Mouse (Mus musculus): Measurements from ENCODE around the gene Lpcat1. TPM values are rescaled to one million over a fixed set of nuclear protein-coding genes. Genes with fewer than 3 reads are reported as not detected.

Gene Lpcat1
- polyA plus RNA-seq, 1 experiment from 2014 or later = 48.5 TPM

GRCm38 (mm10) chr13:73512776-73513673, 46.0 kb downstream of the Lpcat1 start:
- Histone ChIP-seq H3K4me3 (no peak overlapping the region), H3K27ac (no peak overlapping the region), H3K36me3 (ENCODE audit: poor library complexity, severe bottlenecking) (peaks cover 86% of the 10 kb centered on the region), H3K27me3 (no peaks in the 10 kb centered on the region), H3K9ac (no peak overlapping the region), H3K4me1 (no peaks in the 10 kb centered on the region), H3K4me2 (no peak overlapping the region), H3K9me3 (replicated peaks) (no peaks in the 10 kb centered on the region)
- WGBS = 60% methylated on average over 13 of the region's 13 CpGs
- ATAC-seq = peak; percentile 57

DNA sequence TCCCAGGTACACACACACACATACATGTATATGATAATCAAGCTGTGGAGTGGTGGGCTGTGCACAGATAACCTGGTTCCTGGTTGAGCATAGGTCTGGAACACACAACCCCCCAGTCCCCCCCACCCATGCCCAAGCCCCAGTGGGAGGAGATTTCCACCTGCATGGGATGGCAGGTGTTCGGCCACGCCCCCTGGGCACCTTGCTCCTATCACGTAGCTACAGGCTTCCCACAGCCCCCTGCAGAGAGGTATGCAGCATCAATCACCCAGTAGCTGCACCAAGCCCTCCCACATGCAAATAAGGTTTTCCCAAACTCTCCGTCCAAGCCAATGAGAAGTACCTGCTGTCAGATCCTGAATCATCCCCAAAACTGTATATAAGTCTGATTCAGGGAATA, 49.9 kb downstream of the Lpcat1 start:
- no peak for ATAC-seq
- no peaks in the 10 kb centered on the region for H3K27me3 ChIP-seq
- no peaks in the 10 kb centered on the region for H3K4me1 ChIP-seq
- H3K9ac ChIP-seq = no peak overlapping the region
- no peak overlapping the region for H3K27ac ChIP-seq
- 76% methylated on average over 4 of the region's 4 CpGs for WGBS
- H3K4me2 ChIP-seq = no peak overlapping the region
- H3K9me3 ChIP-seq (replicated peaks) = no peaks in the 10 kb centered on the region
- no peak overlapping the region for H3K4me3 ChIP-seq
- H3K36me3 ChIP-seq (ENCODE audit: poor library complexity, severe bottlenecking) = peaks cover 53% of the 10 kb centered on the region

- peaks cover 49% of the 10 kb centered on the region for H3K27me3 ChIP-seq
- H3K36me3 ChIP-seq (ENCODE audit: poor library complexity, severe bottlenecking) = no peaks in the 10 kb centered on the region
- ATAC-seq = no peak
- 83% methylated on average over 3 of the region's 3 CpGs for WGBS
- H3K9ac ChIP-seq = no peak overlapping the region
- H3K9me3 ChIP-seq (replicated peaks) = no peaks in the 10 kb centered on the region
- no peak overlapping the region for H3K4me3 ChIP-seq
- H3K4me2 ChIP-seq = no peak overlapping the region
- peaks cover 11% of the 10 kb centered on the region for H3K4me1 ChIP-seq
- H3K27ac ChIP-seq = no peak overlapping the region
Observed at GRCm38 (mm10) chr13:73533716-73534115, 66.7 kb downstream of the Lpcat1 start.

DNA sequence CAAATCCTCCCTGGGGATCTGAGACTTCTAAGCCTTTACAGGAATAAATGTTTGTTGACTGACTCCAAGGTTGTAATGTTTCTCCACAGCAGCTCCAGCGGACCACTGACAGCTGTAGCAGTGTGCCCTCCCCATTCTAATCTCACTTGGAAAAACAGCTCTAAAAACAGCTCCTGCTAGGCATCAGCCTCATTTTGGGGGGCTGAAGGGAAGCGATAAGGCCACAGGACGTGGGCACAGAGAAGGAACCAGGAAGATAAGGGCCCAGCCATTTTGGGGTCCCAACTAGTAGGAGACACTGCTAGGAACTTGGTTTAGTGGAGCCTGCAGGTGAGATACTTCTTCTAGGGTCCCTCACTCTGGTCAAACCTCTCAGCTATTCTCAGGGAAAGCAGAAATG, 68.3 kb downstream of the Lpcat1 start:
- peaks cover 53% of the 10 kb centered on the region for H3K27me3 ChIP-seq

GRCm38 (mm10) chr13:73536403-73536821, 69.4 kb downstream of the Lpcat1 start, which contains the start of gene Slc6a3:
TSS of gene Slc6a3 (plus strand) at chr13:73536747.
- H3K27me3 ChIP-seq = peaks cover 53% of the 10 kb centered on the region

More for the DNA sequence above, 68.3 kb downstream of the Lpcat1 start:
- Histone ChIP-seq H3K9ac (no peak overlapping the region), H3K4me3 (no peak overlapping the region), H3K9me3 (replicated peaks) (no peaks in the 10 kb centered on the region), H3K4me1 (peaks cover 11% of the 10 kb centered on the region), H3K36me3 (ENCODE audit: poor library complexity, severe bottlenecking) (no peaks in the 10 kb centered on the region), H3K4me2 (no peak overlapping the region), H3K27ac (no peak overlapping the region)
- ATAC-seq = no peak
- 54% methylated on average over 3 of the region's 3 CpGs for WGBS

GRCm38 (mm10) chr13:73536824-73537223, 69.8 kb downstream of the Lpcat1 start:
- H3K36me3 ChIP-seq (ENCODE audit: poor library complexity, severe bottlenecking) = no peaks in the 10 kb centered on the region
- peak overlapping the region; percentile 75 for H3K4me2 ChIP-seq
- no peaks in the 10 kb centered on the region for H3K9me3 ChIP-seq (replicated peaks)
- peaks cover 11% of the 10 kb centered on the region for H3K4me1 ChIP-seq
- H3K9ac ChIP-seq = peak overlapping the region; percentile 57
- peak overlapping the region; percentile 45 for H3K4me3 ChIP-seq
- WGBS = 18% methylated on average over 13 of the region's 13 CpGs
- ATAC-seq = no peak
- no peak overlapping the region for H3K27ac ChIP-seq
- H3K27me3 ChIP-seq = peaks cover 53% of the 10 kb centered on the region

More at GRCm38 (mm10) chr13:73536403-73536821, 69.4 kb downstream of the Lpcat1 start, which contains the start of gene Slc6a3:
- Histone ChIP-seq H3K27ac (no peak within 1 kb of the TSS), H3K9me3 (replicated peaks) (no peaks in the 10 kb centered on the region), H3K4me1 (peaks cover 11% of the 10 kb centered on the region), H3K4me3 (peak within 1 kb of the TSS; percentile 45), H3K9ac (peak within 1 kb of the TSS; percentile 57), H3K4me2 (peak within 1 kb of the TSS; percentile 75), H3K36me3 (ENCODE audit: poor library complexity, severe bottlenecking) (no peaks in the 10 kb centered on the region)
- WGBS = under 1% methylated on average over 26 of the region's 26 CpGs
- ATAC-seq = peak; percentile 65

DNA sequence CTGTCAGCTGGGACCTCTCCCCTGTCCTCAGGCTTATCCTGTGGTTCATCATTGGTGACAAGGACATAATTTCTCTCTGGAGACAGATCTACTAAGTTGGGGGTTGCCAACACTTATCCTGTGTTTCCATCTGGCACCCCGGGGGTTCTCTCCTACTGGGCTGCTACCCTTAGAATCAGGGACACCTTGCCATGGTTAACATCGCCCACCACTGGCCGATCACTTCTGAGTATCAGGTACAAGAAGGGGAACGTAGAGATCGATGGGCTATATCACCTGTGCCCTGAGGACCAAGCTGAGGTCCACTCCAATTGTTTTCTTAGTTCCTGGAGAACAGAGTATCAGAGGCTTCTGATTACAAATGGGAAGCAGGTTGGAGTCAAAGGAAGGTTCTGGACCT, 97.2 kb downstream of the Lpcat1 start:
- ATAC-seq = no peak
- Histone ChIP-seq H3K4me1 (no peaks in the 10 kb centered on the region), H3K4me3 (no peak overlapping the region), H3K36me3 (ENCODE audit: poor library complexity, severe bottlenecking) (no peaks in the 10 kb centered on the region), H3K9me3 (replicated peaks) (no peaks in the 10 kb centered on the region), H3K27me3 (no peaks in the 10 kb centered on the region), H3K9ac (no peak overlapping the region), H3K4me2 (no peak overlapping the region), H3K27ac (no peak overlapping the region)
- 91% methylated on average over 5 of the region's 5 CpGs for WGBS

Other genes with a start within 250 kb of the Lpcat1 start
- not detected in 2 replicates for gene Irx4, start 206.7 kb upstream of the Lpcat1 start, polyA plus RNA-seq (2015; fragmentation: Nextera tagmentation; extraction: Ambion mirVana)
- gene Mrpl36, start 138.7 kb upstream of the Lpcat1 start, polyA plus RNA-seq (2015; fragmentation: Nextera tagmentation; extraction: Ambion mirVana) = 114 and 115 TPM in 2 replicates
- gene Ndufs6, start 138.7 kb upstream of the Lpcat1 start, polyA plus RNA-seq (2015; fragmentation: Nextera tagmentation; extraction: Ambion mirVana) = 386 and 392 TPM in 2 replicates
- 0.04 and 0.11 TPM in 2 replicates for gene Slc6a3, start 69.5 kb downstream of the Lpcat1 start, polyA plus RNA-seq (2015; fragmentation: Nextera tagmentation; extraction: Ambion mirVana)
- 93.1 and 103 TPM in 2 replicates for gene Clptm1l, start 136.8 kb downstream of the Lpcat1 start, polyA plus RNA-seq (2015; fragmentation: Nextera tagmentation; extraction: Ambion mirVana)
- 5.6 and 5.9 TPM in 2 replicates for gene Tert, start 159.7 kb downstream of the Lpcat1 start, polyA plus RNA-seq (2015; fragmentation: Nextera tagmentation; extraction: Ambion mirVana)
- gene Slc6a18, start 210.8 kb downstream of the Lpcat1 start, polyA plus RNA-seq (2015; fragmentation: Nextera tagmentation; extraction: Ambion mirVana) = not detected in 2 replicates
- gene Slc6a19, start 237.7 kb downstream of the Lpcat1 start, polyA plus RNA-seq (2015; fragmentation: Nextera tagmentation; extraction: Ambion mirVana) = 0.19 and 0.20 TPM in 2 replicates